Mouse (Mus musculus): ENCODE results near the gene Slc17a9. TPM values are rescaled to one million over a fixed set of nuclear protein-coding genes. Genes with fewer than 3 reads are reported as not detected.

The Slc17a9 gene
- polyA plus RNA-seq, 1 experiment from 2014 or later, result 5.2 TPM

DNA sequence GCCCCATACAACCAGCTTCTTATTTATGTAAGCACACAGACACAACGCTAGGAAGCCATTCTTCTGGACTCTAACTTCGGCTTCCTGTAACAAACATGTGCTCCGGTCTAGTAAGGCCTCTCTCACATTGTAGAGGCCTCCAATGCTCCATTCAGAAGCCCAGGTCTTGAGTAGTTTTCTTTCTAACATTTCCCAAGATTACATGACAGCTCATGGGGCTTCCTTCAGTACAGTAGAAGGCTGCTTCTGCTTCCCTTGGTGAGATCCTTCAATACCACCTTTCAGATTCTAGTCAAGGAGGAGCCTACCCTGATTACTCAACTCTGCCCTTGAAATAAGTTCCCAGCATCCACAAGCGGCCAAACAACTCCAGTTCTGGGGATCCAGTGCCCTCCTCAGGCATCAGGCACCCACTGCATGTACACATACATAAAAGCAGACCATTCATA lies 22.3 kb upstream of the Slc17a9 start:
- H3K27me3 ChIP-seq (ENCODE audit: insufficient read depth, low read length), result no peaks in the 10 kb centered on the region
- H3K9ac ChIP-seq (replicated peaks), result peak overlapping the region; percentile 93
- H3K4me3 ChIP-seq (ENCODE audit: low read depth, low read length), result peak overlapping the region; percentile 81
- peak; percentile 33 for TF ChIP-seq CTCF (IDR thresholded peaks at IDR 0.05; ENCODE audit: low read depth)
- TF ChIP-seq EP300 (IDR thresholded peaks at IDR 0.05; ENCODE audit: low read depth), result no peak
- H3K9me3 ChIP-seq (ENCODE audit: low read length), result no peaks in the 10 kb centered on the region
- 0 out of 2 replicates have a peak, but pooled peaks cover 5% of the 10 kb centered on the region for H3K36me3 ChIP-seq (replicated peaks; ENCODE audit: insufficient read depth, low read length)
- H3K4me1 ChIP-seq (ENCODE audit: insufficient read depth), result peaks cover 65% of the 10 kb centered on the region
- ATAC-seq (no peak), DNase-seq (no peak)
- WGBS (ENCODE audit: insufficient replicate concordance), result 32% methylated on average over 4 of the region's 4 CpGs
- peak overlapping the region; percentile 99 for H3K27ac ChIP-seq (ENCODE audit: low read depth)
- peak overlapping the region; percentile 93 for H3K4me2 ChIP-seq (ENCODE audit: low read depth, low read length)

DNA sequence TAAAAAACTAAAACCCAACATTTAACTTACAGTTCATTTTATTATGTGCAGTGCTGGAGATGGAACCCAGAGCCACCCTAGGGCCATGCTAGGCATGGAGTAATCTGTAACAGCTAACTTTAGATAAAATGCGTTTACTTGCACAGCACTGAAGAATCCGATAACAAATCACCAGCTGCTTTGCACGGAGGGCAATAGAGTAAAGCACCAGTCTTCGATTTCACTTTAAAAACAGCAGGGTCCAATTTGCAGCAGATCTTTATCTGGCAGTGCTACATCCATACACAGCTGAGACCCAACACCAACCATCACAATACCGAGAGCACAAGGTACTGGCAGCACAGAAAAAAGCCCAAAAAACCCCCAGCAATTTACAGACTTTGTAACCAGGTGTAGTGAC lies 21.9 kb upstream of the Slc17a9 start:
- TF ChIP-seq EP300 (IDR thresholded peaks at IDR 0.05; ENCODE audit: low read depth) (no peak), CTCF (IDR thresholded peaks at IDR 0.05; ENCODE audit: low read depth) (no peak)
- peak overlapping the region; percentile 99 for H3K27ac ChIP-seq (ENCODE audit: low read depth)
- no peaks in the 10 kb centered on the region for H3K9me3 ChIP-seq (ENCODE audit: low read length)
- 0 out of 2 replicates have a peak, but pooled peaks cover 5% of the 10 kb centered on the region for H3K36me3 ChIP-seq (replicated peaks; ENCODE audit: insufficient read depth, low read length)
- H3K27me3 ChIP-seq (ENCODE audit: insufficient read depth, low read length), result no peaks in the 10 kb centered on the region
- no peak overlapping the region for H3K4me3 ChIP-seq (ENCODE audit: low read depth, low read length)
- peaks cover 68% of the 10 kb centered on the region for H3K4me1 ChIP-seq (ENCODE audit: insufficient read depth)
- 56% methylated on average over 5 of the region's 5 CpGs for WGBS (ENCODE audit: insufficient replicate concordance)
- peak overlapping the region; percentile 93 for H3K4me2 ChIP-seq (ENCODE audit: low read depth, low read length)
- ATAC-seq, result no peak
- DNase-seq, result no peak
- no peak overlapping the region; the same call in 1 of the 2 replicates for H3K9ac ChIP-seq (replicated peaks)

- H3K36me3 ChIP-seq (replicated peaks; ENCODE audit: insufficient read depth, low read length), result 0 out of 2 replicates have a peak, but pooled peaks cover 5% of the 10 kb centered on the region
- H3K27ac ChIP-seq (ENCODE audit: low read depth), result peak overlapping the region; percentile 99
- peak overlapping the region; percentile 3; the same call in 1 of the 2 replicates for H3K9ac ChIP-seq (replicated peaks)
- H3K27me3 ChIP-seq (ENCODE audit: insufficient read depth, low read length), result no peaks in the 10 kb centered on the region
- no peaks in the 10 kb centered on the region for H3K9me3 ChIP-seq (ENCODE audit: low read length)
- no peak overlapping the region for H3K4me3 ChIP-seq (ENCODE audit: low read depth, low read length)
- H3K4me2 ChIP-seq (ENCODE audit: low read depth, low read length), result peak overlapping the region; percentile 93
- TF ChIP-seq CTCF (IDR thresholded peaks at IDR 0.05; ENCODE audit: low read depth), result no peak
- no peak for TF ChIP-seq EP300 (IDR thresholded peaks at IDR 0.05; ENCODE audit: low read depth)
- no peak for ATAC-seq
- no peak for DNase-seq
- whole genome bisulfite sequencing (ENCODE audit: insufficient replicate concordance), result 46% methylated on average over 3 of the region's 3 CpGs
- H3K4me1 ChIP-seq (ENCODE audit: insufficient read depth), result peaks cover 72% of the 10 kb centered on the region
Measured at GRCm38 (mm10) chr2:180703645-180704359, 21.3 kb upstream of the Slc17a9 start.

- H3K4me3 ChIP-seq (ENCODE audit: low read depth, low read length), result no peak overlapping the region
- WGBS (ENCODE audit: insufficient replicate concordance), result 35% methylated on average over 8 of the region's 8 CpGs
- H3K4me1 ChIP-seq (ENCODE audit: insufficient read depth), result peaks cover 67% of the 10 kb centered on the region
- no peaks in the 10 kb centered on the region for H3K27me3 ChIP-seq (ENCODE audit: insufficient read depth, low read length)
- ATAC-seq, result no peak
- DNase-seq, result peak; percentile 73
- no peaks in the 10 kb centered on the region for H3K9me3 ChIP-seq (ENCODE audit: low read length)
- H3K4me2 ChIP-seq (ENCODE audit: low read depth, low read length), result peak overlapping the region; percentile 93
- TF ChIP-seq CTCF (IDR thresholded peaks at IDR 0.05; ENCODE audit: low read depth), result no peak
- TF ChIP-seq EP300 (IDR thresholded peaks at IDR 0.05; ENCODE audit: low read depth), result no peak
- H3K27ac ChIP-seq (ENCODE audit: low read depth), result peak overlapping the region; percentile 99
- 0 out of 2 replicates have a peak, but pooled peaks cover 5% of the 10 kb centered on the region for H3K36me3 ChIP-seq (replicated peaks; ENCODE audit: insufficient read depth, low read length)
- peak overlapping the region; percentile 41 for H3K9ac ChIP-seq (replicated peaks)
Measured at GRCm38 (mm10) chr2:180704591-180704990, 20.5 kb upstream of the Slc17a9 start.

DNA sequence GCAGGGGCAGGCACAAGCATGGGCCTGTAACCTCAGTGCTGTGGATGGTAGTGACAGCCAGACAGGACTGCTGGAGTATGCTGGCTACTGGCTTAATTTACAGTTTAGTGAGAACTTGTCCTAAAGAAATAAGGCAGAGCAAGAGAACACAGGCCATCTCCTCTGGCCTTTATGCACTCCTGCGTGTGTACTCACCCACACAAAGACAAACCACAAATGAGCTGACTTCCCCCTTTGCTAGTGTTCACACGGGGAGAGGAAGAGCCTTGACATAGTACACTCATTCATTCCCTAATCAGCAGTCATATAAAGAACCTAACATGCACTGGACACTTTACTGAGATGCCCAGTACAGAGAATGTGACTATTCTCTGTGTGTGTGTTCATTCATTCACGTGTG lies 20.0 kb upstream of the Slc17a9 start:
- peak overlapping the region; percentile 41; the same call in 1 of the 2 replicates for H3K9ac ChIP-seq (replicated peaks)
- H3K4me3 ChIP-seq (ENCODE audit: low read depth, low read length), result no peak overlapping the region
- WGBS (ENCODE audit: insufficient replicate concordance), result 20% methylated on average over 3 of the region's 3 CpGs
- ATAC-seq, result no peak
- no peak for DNase-seq
- H3K36me3 ChIP-seq (replicated peaks; ENCODE audit: insufficient read depth, low read length), result 0 out of 2 replicates have a peak, but pooled peaks cover 5% of the 10 kb centered on the region
- H3K4me2 ChIP-seq (ENCODE audit: low read depth, low read length), result peak overlapping the region; percentile 41
- no peaks in the 10 kb centered on the region for H3K9me3 ChIP-seq (ENCODE audit: low read length)
- TF ChIP-seq EP300 (IDR thresholded peaks at IDR 0.05; ENCODE audit: low read depth) (no peak), CTCF (IDR thresholded peaks at IDR 0.05; ENCODE audit: low read depth) (no peak)
- peak overlapping the region; percentile 99 for H3K27ac ChIP-seq (ENCODE audit: low read depth)
- H3K27me3 ChIP-seq (ENCODE audit: insufficient read depth, low read length), result no peaks in the 10 kb centered on the region
- H3K4me1 ChIP-seq (ENCODE audit: insufficient read depth), result peaks cover 62% of the 10 kb centered on the region

DNA sequence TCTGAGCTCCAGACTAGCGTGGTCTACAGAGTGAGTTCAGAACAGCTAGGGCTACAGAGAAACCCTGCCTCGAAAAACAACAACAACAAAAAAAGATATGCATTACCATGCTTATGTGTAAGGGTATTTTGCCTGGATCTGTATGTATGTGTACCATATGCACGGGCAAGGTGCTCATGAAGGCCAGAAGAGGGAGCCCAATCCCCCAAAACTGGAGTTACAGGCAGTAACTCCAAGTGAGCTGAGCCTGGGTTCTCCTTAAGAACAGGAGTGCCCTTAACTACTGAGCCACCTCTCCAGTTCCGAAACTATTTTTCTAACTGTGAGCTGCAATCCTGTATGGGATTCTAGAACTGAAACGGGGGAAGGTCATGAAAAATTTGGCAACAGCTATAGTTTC lies 19.1 kb upstream of the Slc17a9 start:
- 0 out of 2 replicates have a peak, but pooled peaks cover 5% of the 10 kb centered on the region for H3K36me3 ChIP-seq (replicated peaks; ENCODE audit: insufficient read depth, low read length)
- H3K4me3 ChIP-seq (ENCODE audit: low read depth, low read length), result no peak overlapping the region
- no peak for DNase-seq
- ATAC-seq, result no peak
- no peaks in the 10 kb centered on the region for H3K27me3 ChIP-seq (ENCODE audit: insufficient read depth, low read length)
- no peaks in the 10 kb centered on the region for H3K9me3 ChIP-seq (ENCODE audit: low read length)
- TF ChIP-seq EP300 (IDR thresholded peaks at IDR 0.05; ENCODE audit: low read depth), result no peak
- TF ChIP-seq CTCF (IDR thresholded peaks at IDR 0.05; ENCODE audit: low read depth), result peak; percentile 56
- WGBS (ENCODE audit: insufficient replicate concordance), result 90% methylated on average over 5 of the region's 5 CpGs
- H3K9ac ChIP-seq (replicated peaks), result no peak overlapping the region
- 0 out of 2 replicates have a peak overlapping the region, but pooled peaks have one; percentile 99 for H3K27ac ChIP-seq (ENCODE audit: low read depth)
- peaks cover 54% of the 10 kb centered on the region for H3K4me1 ChIP-seq (ENCODE audit: insufficient read depth)
- no peak overlapping the region for H3K4me2 ChIP-seq (ENCODE audit: low read depth, low read length)

Data from liver, postnatal 0 days (tissue).